Mouse (Mus musculus) stomach, postnatal 0 days (tissue): ENCODE results near the gene Rbbp8nl. TPM values are rescaled to one million over a fixed set of nuclear protein-coding genes. Genes with fewer than 3 reads are reported as not detected.

Experiments used
- ATAC-seq: fragments of 200-750 bp; cut with Nextera tagmentation; 2 replicates; pipeline ENCODE4 v1.8.0; 2017; ENCODE audit not compliant: low FRiP score, low TSS enrichment
- DNase-seq: peaks from one replicate; pipeline ENCODE4 v3.0.0-alpha.2; 2016; ENCODE audit warnings: low spot score
- H3K27ac ChIP-seq: fragments of 300-500 bp; sonication (generic); replicated peaks from 2 replicates; pipeline ENCODE4 v1.5.1; 2014; ENCODE audit warnings: mild to moderate bottlenecking, control low read depth
- H3K27me3 ChIP-seq: fragments of 300-500 bp; sonication (generic); 2 replicates; pipeline ENCODE4 v1.6.1; 2014; ENCODE audit warnings: low read length; ENCODE audit not compliant: control insufficient read depth, insufficient read depth
- H3K36me3 ChIP-seq: fragments of 300-500 bp; sonication (generic); 2 replicates; pipeline ENCODE4 v1.6.1; 2014; ENCODE audit warnings: low read length, mixed read lengths; ENCODE audit not compliant: control insufficient read depth, insufficient read depth
- H3K4me1 ChIP-seq: fragments of 300-500 bp; sonication (generic); replicated peaks from 2 replicates; pipeline ENCODE4 v1.6.1; 2014; ENCODE audit warnings: antibody characterized with exemption; ENCODE audit not compliant: control insufficient read depth, insufficient read depth
- H3K4me2 ChIP-seq: fragments of 300-500 bp; sonication (generic); replicated peaks from 2 replicates; pipeline ENCODE4 v1.6.1; 2014; ENCODE audit warnings: low read depth, mild to moderate bottlenecking, control low read depth, moderate library complexity
- H3K4me3 ChIP-seq: fragments of 300-500 bp; sonication (generic); 2 replicates; pipeline ENCODE4 v1.5.1; 2014; ENCODE audit warnings: low read depth, low read length, control low read depth
- H3K9ac ChIP-seq: fragments of 300-500 bp; sonication (generic); 2 replicates; pipeline ENCODE4 v1.6.1; 2014; ENCODE audit warnings: mild to moderate bottlenecking, low read length, control low read depth, mixed read lengths
- H3K9me3 ChIP-seq: fragments of 300-500 bp; sonication (generic); 2 replicates; pipeline ENCODE4 v1.6.1; 2016; ENCODE audit warnings: low read length; ENCODE audit not compliant: control insufficient read depth
- CTCF ChIP-seq: IDR thresholded peaks from 2 replicates; pipeline ENCODE4 v1.5.1; 2016; ENCODE audit warnings: antibody characterized with exemption, low read depth, mild to moderate bottlenecking, moderate library complexity
- EP300 ChIP-seq: optimal IDR thresholded peaks from 2 replicates; pipeline ENCODE3; 2016; ENCODE audit warnings: antibody characterized with exemption
- WGBS: fragments of 180-500 bp; shearing (Covaris S2); extraction: QIAGEN DNeasy Blood & Tissue Kit; methylation state at CpG from one replicate; pipeline ENCODE4 v1.1.7; 2014; 5-methylcytosine and 5-hydroxymethylcytosine counted together
- polyA plus RNA-seq: library from polyadenylated mRNA; unstranded; fragments of >200 nt; fragmentation: Nextera tagmentation; extraction: Ambion mirVana; gene quantifications from 2 replicates; pipeline ENCODE4 v1.2.1, GENCODE M21; 2015

Rbbp8nl gene
- polyA plus RNA-seq, 1 experiment from 2014 or later, result 1.2 TPM

- no peaks in the 10 kb centered on the region for H3K9me3 ChIP-seq
- 82% methylated on average over 8 of the region's 8 CpGs for WGBS
These were observed 10.4 kb downstream of the Rbbp8nl start for GRCm38 (mm10) chr2:180279321-180279720.

GRCm38 (mm10) chr2:180277773-180278320 is 11.8 kb downstream of the Rbbp8nl start:
- no peak for ATAC-seq
- Histone ChIP-seq H3K4me2 (no peak overlapping the region), H3K9me3 (no peaks in the 10 kb centered on the region), H3K4me3 (no peak overlapping the region), H3K9ac (no peak overlapping the region), H3K36me3 (no peaks in the 10 kb centered on the region), H3K4me1 (no peaks in the 10 kb centered on the region), H3K27me3 (no peaks in the 10 kb centered on the region), H3K27ac (peak overlapping the region; percentile 90)
- TF ChIP-seq CTCF (no peak), EP300 (no peak)
- 54% methylated on average over 8 of the region's 8 CpGs for WGBS
- no peak for DNase-seq

More at GRCm38 (mm10) chr2:180279321-180279720, 10.4 kb downstream of the Rbbp8nl start:
- Histone ChIP-seq H3K27me3 (no peaks in the 10 kb centered on the region), H3K4me2 (no peak overlapping the region), H3K27ac (0 out of 2 replicates have a peak overlapping the region, but pooled peaks have one; percentile 13), H3K4me3 (no peak overlapping the region), H3K36me3 (no peaks in the 10 kb centered on the region), H3K9ac (no peak overlapping the region), H3K4me1 (no peaks in the 10 kb centered on the region)
- ATAC-seq, result no peak
- DNase-seq, result no peak
- no peak for TF ChIP-seq EP300
- TF ChIP-seq CTCF, result no peak

GRCm38 (mm10) chr2:180276851-180277259 is 12.8 kb downstream of the Rbbp8nl start:
- TF ChIP-seq EP300, result no peak
- TF ChIP-seq CTCF, result no peak
- Histone ChIP-seq H3K36me3 (no peaks in the 10 kb centered on the region), H3K27ac (peak overlapping the region; percentile 90), H3K9ac (no peak overlapping the region), H3K4me1 (0 out of 2 replicates have a peak, but pooled peaks cover 4% of the 10 kb centered on the region), H3K4me3 (no peak overlapping the region), H3K27me3 (no peaks in the 10 kb centered on the region), H3K9me3 (no peaks in the 10 kb centered on the region), H3K4me2 (no peak overlapping the region)
- WGBS, result 45% methylated on average over 8 of the region's 8 CpGs
- ATAC-seq, result peak; percentile 79
- peak; percentile 91 for DNase-seq

GRCm38 (mm10) chr2:180276385-180276784 is 13.3 kb downstream of the Rbbp8nl start:
- Histone ChIP-seq H3K4me1 (0 out of 2 replicates have a peak, but pooled peaks cover 4% of the 10 kb centered on the region), H3K9ac (0 out of 2 replicates have a peak overlapping the region, but pooled peaks have one; percentile 18), H3K27me3 (no peaks in the 10 kb centered on the region), H3K9me3 (no peaks in the 10 kb centered on the region), H3K36me3 (no peaks in the 10 kb centered on the region), H3K4me2 (no peak overlapping the region; the same call in 1 of the 2 replicates), H3K4me3 (no peak overlapping the region), H3K27ac (peak overlapping the region; percentile 90)
- TF ChIP-seq CTCF, result 0 out of 2 replicates have a peak, but pooled peaks have one; percentile 4
- TF ChIP-seq EP300, result no peak
- WGBS, result 42% methylated on average over 4 of the region's 4 CpGs
- DNase-seq (no peak), ATAC-seq (no peak)

- Histone ChIP-seq H3K9me3 (no peaks in the 10 kb centered on the region), H3K27me3 (no peaks in the 10 kb centered on the region), H3K4me3 (no peak overlapping the region), H3K36me3 (no peaks in the 10 kb centered on the region), H3K4me2 (no peak overlapping the region; the same call in 1 of the 2 replicates), H3K9ac (no peak overlapping the region), H3K4me1 (0 out of 2 replicates have a peak, but pooled peaks cover 4% of the 10 kb centered on the region), H3K27ac (peak overlapping the region; percentile 90)
- no peak for TF ChIP-seq EP300
- peak; percentile 98 for TF ChIP-seq CTCF
- WGBS, result under 1% methylated on average over 8 of the region's 8 CpGs
- ATAC-seq (peak; percentile 68), DNase-seq (peak; percentile 95)
These were observed 13.8 kb downstream of the Rbbp8nl start for GRCm38 (mm10) chr2:180275836-180276235.

GRCm38 (mm10) chr2:180274523-180274922 is 15.2 kb downstream of the Rbbp8nl start:
- DNase-seq (no peak), ATAC-seq (no peak)
- Histone ChIP-seq H3K27me3 (no peaks in the 10 kb centered on the region), H3K9me3 (no peaks in the 10 kb centered on the region), H3K4me1 (0 out of 2 replicates have a peak, but pooled peaks cover 4% of the 10 kb centered on the region), H3K9ac (no peak overlapping the region), H3K27ac (no peak overlapping the region; the same call in 1 of the 2 replicates), H3K4me2 (no peak overlapping the region), H3K4me3 (no peak overlapping the region), H3K36me3 (no peaks in the 10 kb centered on the region)
- WGBS, result 93% methylated on average over 2 of the region's 2 CpGs
- TF ChIP-seq CTCF (no peak), EP300 (no peak)
